Comparison of ENCODE assay signal across 14 mouse cellular contexts in the genomic region with DNA sequence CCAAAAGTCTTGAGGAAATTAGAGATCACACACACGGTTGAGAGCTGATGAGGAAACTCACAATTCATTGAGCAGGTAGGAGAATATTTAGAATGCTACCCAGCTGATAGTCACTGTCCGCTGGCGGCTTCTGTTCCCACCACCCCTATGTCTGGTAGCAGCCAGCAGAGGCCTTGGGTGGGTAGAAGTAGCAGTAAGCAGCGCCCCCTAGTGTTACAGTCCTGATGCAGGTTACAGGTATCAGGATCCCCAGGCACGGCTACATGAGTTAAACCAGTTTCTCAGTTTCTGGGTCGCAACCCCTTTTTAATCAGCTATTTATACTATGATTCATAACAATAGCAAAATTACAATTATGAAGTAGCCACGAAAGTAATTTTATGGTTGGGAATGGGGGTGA.
DNase-seq lines count a peak whose midpoint lies in the region; TF ChIP-seq lines count a peak whose summit lies in the region.
"Had no signal": no experiment of that assay in that cellular context is flagged by ENCODE, and none has a peak within 500 bp of the region (broad histone marks: within the 10 kb centered on the region; RNA-seq: fewer than 3 reads in every experiment).

No protein-coding gene starts in this region.

- intact Hi-C loops in left cerebral cortex, adult 2 months (cut with DNase I) = loop anchor here (1.0 to 10.0 kb wide), 3 partner anchors 135 to 321 kb away; a partner anchor contains a TSS
- intact Hi-C loops in left cerebral cortex, postnatal 4 days (cut with DNase I) = no loop called here
- intact Hi-C loops in gastrocnemius, postnatal 14 days (cut with DNase I; ENCODE audit: low total_unique reads) = no loop called here

- no peak overlapping the region for H3K27ac ChIP-seq in left cerebral cortex, adult 2 months
- H3K27ac ChIP-seq: forebrain, embryonic 15.5 days; limb, embryonic 12.5 days had no signal

- peak; percentile 28 for TF ChIP-seq CTCF in left cerebral cortex, adult 2 months (IDR thresholded peaks at IDR 0.05)

- no peak for DNase-seq in left cerebral cortex, adult 2 months (ENCODE audit: extremely low spot score in 1 of 2, low spot score in 2 of 2)
- DNase-seq in left cerebral cortex, postnatal 4 days = no peak
- peak; percentile 3 for DNase-seq in thymus, postnatal 25 days
- no peak for DNase-seq in thymus, adult 18-20 months
- peak; percentile 67 for DNase-seq in R1 (ENCODE audit: low read depth, low spot score)
- no peak for DNase-seq in adrenal gland, postnatal 14 days
- no peak for DNase-seq in gastrocnemius, postnatal 14 days
- DNase-seq: adrenal gland, adult 2 months; cerebellum, adult 9-11 months; embryo, embryonic 11 days; gastrocnemius, postnatal 10 days; kidney, postnatal 14 days had no signal

- H3K4me3 ChIP-seq in left cerebral cortex, adult 2 months = no peak overlapping the region
- H3K4me3 ChIP-seq: forebrain, embryonic 15.5 days; limb, embryonic 12.5 days had no signal

Comparison
In these comparisons a context has a peak if more than half of its experiments do, and no peak if none do; other contexts are left out.
1. DNase-seq: peak in thymus, postnatal 25 days (single experiment) and R1 (single experiment); none in left cerebral cortex, adult 2 months (0 of 2), left cerebral cortex, postnatal 4 days (single experiment), thymus, adult 18-20 months (0 of 2), adrenal gland, postnatal 14 days (single experiment) and gastrocnemius, postnatal 14 days (single experiment).